Mouse (Mus musculus): ENCODE measurements at regions not wholly inside any gene's neighbourhood (a gene's known extent, or its start where the extent isn't known, plus 50 kb on each side); places are given as distances from the start of the nearest gene placed in this dataset.

DNA sequence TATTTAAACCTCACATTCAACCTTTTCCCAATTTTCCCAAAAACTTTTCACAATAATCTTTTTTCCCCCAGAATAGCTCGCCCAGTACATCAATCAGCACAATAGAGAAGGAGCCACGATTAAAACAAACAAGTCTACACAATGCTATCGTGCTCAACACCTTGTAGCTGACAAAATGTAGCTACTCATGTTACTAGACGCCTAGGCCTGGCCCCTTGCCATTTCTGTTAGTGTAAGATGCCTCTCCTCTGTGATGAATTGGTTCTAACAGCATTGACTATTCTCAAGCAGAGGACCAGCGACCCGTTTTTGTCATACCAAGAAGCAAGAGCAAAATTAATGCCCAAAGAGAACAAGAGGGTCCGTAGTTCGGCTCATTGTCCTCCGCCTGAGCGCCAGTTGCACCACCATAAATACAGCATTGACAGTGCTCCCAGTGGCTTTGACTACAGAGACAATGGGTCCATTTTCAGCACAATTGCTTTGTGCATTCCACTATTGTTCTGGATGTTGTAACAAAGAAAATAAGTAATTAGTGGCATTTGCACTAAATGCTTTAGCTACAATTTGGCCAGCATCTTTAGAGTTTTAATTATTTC lies 578.7 kb upstream of the Igfbp7 start:
- TF ChIP-seq TBP (IDR thresholded peaks at IDR 0.05; ENCODE audit: low read depth, low read length) (no peak), GATA1 (IDR thresholded peaks at IDR 0.05; ENCODE audit: low read depth, low read length) (no peak), CTCF (IDR thresholded peaks at IDR 0.05 in 2 of 3, conservative IDR thresholded peaks at IDR 0.05 in 1 of 3; ENCODE audit: control insufficient read depth in 1 of 3, insufficient read depth in 1 of 3, low read depth in 2 of 3, low read length in 3 of 3, poor library complexity in 1 of 3, severe bottlenecking in 1 of 3) (no peak), NELFE (IDR thresholded peaks at IDR 0.05; ENCODE audit: low read depth, low read length) (no peak), UBTF (IDR thresholded peaks at IDR 0.05; ENCODE audit: borderline replicate concordance, insufficient read depth, low read depth, low read length) (no peak), POLR2A (IDR thresholded peaks at IDR 0.05; ENCODE audit: control insufficient read depth in 1 of 2, insufficient read depth in 1 of 2, low read depth in 1 of 2, low read length in 2 of 2, poor library complexity in 1 of 2) (no peak), ETS1 (IDR thresholded peaks at IDR 0.05; ENCODE audit: low read depth, low read length) (no peak), MAX (IDR thresholded peaks at IDR 0.05; ENCODE audit: low read length) (no peak), SIN3A (IDR thresholded peaks at IDR 0.05; ENCODE audit: low read length) (no peak)

Measured in MEL (cell line).